8 mouse cellular contexts compared by ENCODE assay signal in the genomic region with DNA sequence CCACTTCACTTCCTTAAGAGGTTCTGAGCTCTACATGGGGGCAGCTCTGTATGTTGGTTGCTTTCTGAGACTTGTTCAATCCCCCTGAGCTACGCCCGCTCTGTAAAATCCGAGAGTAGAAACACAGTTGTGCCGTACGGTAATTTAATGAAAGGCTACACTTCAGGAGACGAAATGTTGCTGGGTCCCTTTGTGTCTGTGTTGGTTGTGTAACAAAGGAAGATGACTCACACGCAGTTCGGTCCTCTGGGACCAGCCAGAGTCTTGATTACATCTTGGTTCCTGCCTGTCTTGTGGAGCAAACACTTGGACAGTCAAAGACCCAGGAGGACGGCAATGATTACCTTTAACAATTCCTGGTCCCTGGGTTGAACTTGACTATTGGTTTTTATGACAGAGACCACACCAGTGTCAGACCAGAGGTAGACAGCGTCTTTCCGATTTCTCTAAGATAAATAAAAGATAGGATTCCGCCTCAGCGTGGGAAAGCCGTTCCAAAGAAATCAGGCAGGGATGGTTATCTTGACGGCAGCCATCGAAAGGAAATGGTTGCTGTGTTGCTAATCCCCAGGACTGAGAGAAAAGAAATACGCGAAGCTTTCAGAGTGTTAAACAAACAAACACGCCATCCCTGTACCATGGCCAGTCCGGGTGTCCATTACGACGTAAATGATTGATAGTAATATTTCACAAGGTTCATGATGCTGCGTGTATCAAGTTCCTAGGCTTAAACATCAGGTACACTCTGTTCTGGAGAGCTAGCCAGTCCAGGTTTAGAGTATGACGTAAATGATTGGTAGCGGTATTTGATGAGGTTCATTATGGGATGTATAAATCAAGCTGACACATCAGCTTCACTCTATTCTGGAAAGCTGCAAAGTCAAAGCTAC. TPM values are rescaled to one million over a fixed set of nuclear protein-coding genes. Genes with fewer than 3 reads are reported as not detected.
DNase-seq lines count a peak whose midpoint lies in the region; ATAC-seq and TF ChIP-seq lines count a peak whose summit lies in the region.

No protein-coding gene starts in this region.

- intact Hi-C loops in left cerebral cortex, postnatal 36 days (cut with DNase I), result no loop called here

- no peaks in the 10 kb centered on the region for H3K27me3 ChIP-seq in heart, embryonic 15.5 days

- peak overlapping the region; percentile 13 for H3K4me3 ChIP-seq in lung, adult 2 months (replicated peaks; ENCODE audit: extremely low read depth, low read depth, low read length)
- peak overlapping the region; percentile 10; the same call in 1 of the 2 replicates for H3K4me3 ChIP-seq in heart, embryonic 15.5 days

- peaks cover 2% of the 10 kb centered on the region; the same call in 1 of the 2 replicates for H3K4me1 ChIP-seq in lung, adult 2 months (ENCODE audit: control insufficient read depth, insufficient read depth, low read length)
- no peaks in the 10 kb centered on the region; the same call in 1 of the 2 replicates for H3K4me1 ChIP-seq in heart, embryonic 15.5 days (replicated peaks)

- no peak for DNase-seq in lung, adult 2 months
- no peak for DNase-seq in lung, postnatal 4 days
- DNase-seq in lung, postnatal 14 days, result peak; percentile 14
- DNase-seq in ovary, adult 18-20 months (ENCODE audit: low spot score), result no peak
- no peak for DNase-seq in thymus, postnatal 4 days
- DNase-seq in left cerebral cortex, postnatal 36 days (ENCODE audit: low spot score in 2 of 2), result no peak
- DNase-seq in spleen, postnatal 36 days (ENCODE audit: low spot score in 2 of 2), result no peak

- 27% methylated on average over 25 of the region's 25 CpGs for WGBS in lung, adult 2 months
- WGBS in heart, embryonic 15.5 days, result 51% methylated on average over 25 of the region's 25 CpGs

- TF ChIP-seq CTCF in lung, adult 2 months (IDR thresholded peaks at IDR 0.05; ENCODE audit: insufficient read depth, low read length), result no peak

- no peaks in the 10 kb centered on the region for H3K9me3 ChIP-seq in heart, embryonic 15.5 days (replicated peaks)

- no peak for TF ChIP-seq POLR2A in lung, adult 2 months (IDR thresholded peaks at IDR 0.05; ENCODE audit: borderline replicate concordance, extremely low read depth, low read depth, low read length)

- H3K9ac ChIP-seq in heart, embryonic 15.5 days, result no peak overlapping the region

- H3K27ac ChIP-seq in heart, embryonic 15.5 days, result no peak overlapping the region

- ATAC-seq in heart, embryonic 15.5 days (replicated peaks; ENCODE audit: insufficient number of reproducible peaks, insufficient read depth, low FRiP score, low read depth), result no peak

- peak overlapping the region; percentile 37 for H3K4me2 ChIP-seq in heart, embryonic 15.5 days

- no peaks in the 10 kb centered on the region for H3K36me3 ChIP-seq in heart, embryonic 15.5 days

RNA-seq across cellular contexts. Expression of a gene that starts 20.3 kb away (rescaled TPM):
- polyA plus RNA-seq in lung, adult 2 months (2012; rRNA removed), result 5.1 and 8.4 TPM in 2 replicates
- polyA plus RNA-seq in heart, embryonic 15.5 days (2015; fragmentation: Nextera tagmentation; extraction: Ambion mirVana), result 13.6 and 14.4 TPM in 2 replicates
- 1 to 10 TPM; 3.9 to 8.1 TPM for total RNA-seq in left cerebral cortex, postnatal 36 days (2021)
